Mouse (Mus musculus) myocyte (in vitro differentiated cells): ENCODE data around the gene Ints14. TPM values are rescaled to one million over a fixed set of nuclear protein-coding genes. Genes with fewer than 3 reads are reported as not detected.

Source experiments
- H3K27me3 ChIP-seq: one replicate; pipeline ENCODE4 v1.6.1; 2011; ENCODE audit not compliant: control insufficient read depth, insufficient read depth, insufficient read length
- H3K36me3 ChIP-seq: one replicate; pipeline ENCODE4 v1.6.1; 2011; ENCODE audit not compliant: control insufficient read depth, insufficient read depth
- H3K4me2 ChIP-seq: one replicate; pipeline ENCODE4 v1.6.1; 2011; ENCODE audit warnings: low read depth, control low read depth
- H3K4me3 ChIP-seq: one replicate; pipeline ENCODE4 v1.5.1; 2011; ENCODE audit warnings: mild to moderate bottlenecking, control low read depth, moderate library complexity
- H3K79me2 ChIP-seq: one replicate; pipeline ENCODE4 v1.6.1; 2011; ENCODE audit not compliant: control insufficient read depth, insufficient read depth
- H3ac ChIP-seq: one replicate; pipeline ENCODE4 v1.6.1; 2011; ENCODE audit not compliant: control insufficient read depth, insufficient read length
- CEBPB ChIP-seq: IDR thresholded peaks from 2 replicates; pipeline ENCODE4 v1.6.1; 2011; ENCODE audit warnings: mild to moderate bottlenecking, moderate library complexity; ENCODE audit not compliant: poor library complexity, insufficient read depth, severe bottlenecking
- E2F4 ChIP-seq: IDR thresholded peaks from one replicate; pipeline ENCODE4 v1.6.1; 2011; ENCODE audit warnings: mild to moderate bottlenecking, control low read depth, moderate library complexity; ENCODE audit not compliant: insufficient read depth
- MAX ChIP-seq: IDR thresholded peaks from one replicate; pipeline ENCODE4 v1.6.1; 2011; ENCODE audit warnings: low read depth, mild to moderate bottlenecking, control low read depth
- MYOD1 ChIP-seq, 3 experiments: IDR thresholded peaks; one replicate each; pipeline ENCODE4 v1.6.1; 2011; ENCODE audit warnings: control low read depth in 2 of 3, low read depth in 2 of 3, mild to moderate bottlenecking in 2 of 3, moderate library complexity in 1 of 3; ENCODE audit not compliant: insufficient read length in 2 of 3, control insufficient read depth in 1 of 3
- MYOG ChIP-seq, 3 experiments: IDR thresholded peaks; one replicate each; pipeline ENCODE4 v1.6.1; 2011; ENCODE audit warnings: control low read depth in 2 of 3, low read depth in 2 of 3, mild to moderate bottlenecking in 2 of 3; ENCODE audit not compliant: insufficient read length in 2 of 3, control insufficient read depth in 1 of 3, insufficient read depth in 1 of 3
- POLR2A ChIP-seq: IDR thresholded peaks from one replicate; pipeline ENCODE4 v1.6.1; 2011; ENCODE audit warnings: low read depth, mild to moderate bottlenecking, control low read depth, moderate library complexity; ENCODE audit not compliant: insufficient read length
- POLR2AphosphoS2 ChIP-seq: IDR thresholded peaks from one replicate; pipeline ENCODE4 v1.6.1; 2011; ENCODE audit warnings: low read depth, control low read depth; ENCODE audit not compliant: insufficient read length
- REST ChIP-seq: IDR thresholded peaks from one replicate; pipeline ENCODE4 v1.6.1; 2011; ENCODE audit warnings: mild to moderate bottlenecking, control low read depth, moderate library complexity; ENCODE audit not compliant: insufficient read depth, insufficient read length
- SRF ChIP-seq: IDR thresholded peaks from one replicate; pipeline ENCODE4 v1.6.1; 2011; ENCODE audit warnings: low read depth; ENCODE audit not compliant: control insufficient read depth, insufficient read length
- TCF12 ChIP-seq: IDR thresholded peaks from one replicate; pipeline ENCODE4 v1.6.1; 2011; ENCODE audit warnings: mild to moderate bottlenecking, control low read depth; ENCODE audit not compliant: poor library complexity, insufficient read depth, severe bottlenecking
- TCF3 ChIP-seq: IDR thresholded peaks from one replicate; pipeline ENCODE4 v1.6.1; 2011; ENCODE audit warnings: low read depth, control low read depth; ENCODE audit not compliant: insufficient read length
- USF1 ChIP-seq: IDR thresholded peaks from one replicate; pipeline ENCODE4 v1.6.1; 2011; ENCODE audit warnings: low read depth, mild to moderate bottlenecking, control low read depth, moderate library complexity
- polyA plus RNA-seq: library from polyadenylated mRNA; unstranded; fragments of >200 nt; fragmentation: generic; extraction: Trizol; gene quantifications from one replicate; pipeline ENCODE4 v1.2.1, GENCODE M21; 2012; ENCODE audit warnings: missing spikeins

Gene Ints14
- polyA plus RNA-seq, 1 experiment: 19.4 TPM

GRCm38 (mm10) chr9:65016241-65016977, 55.7 kb downstream of the Ints14 start:
- Histone ChIP-seq H3K79me2 (peaks cover 51% of the 10 kb centered on the region), H3K4me2 (peak overlapping the region; percentile 2), H3K4me3 (no peak overlapping the region), H3ac (no peak overlapping the region), H3K36me3 (no peaks in the 10 kb centered on the region), H3K27me3 (no peaks in the 10 kb centered on the region)
- TF ChIP-seq SRF (no peak), REST (no peak), TCF12 (no peak), MYOG (IDR thresholded peaks at IDR 0.05; ENCODE audit: control insufficient read depth in 1 of 3, insufficient read depth in 1 of 3, insufficient read length in 2 of 3, low read depth in 2 of 3) (no peak), MYOD1 (IDR thresholded peaks at IDR 0.05; ENCODE audit: control insufficient read depth in 1 of 3, insufficient read length in 2 of 3, low read depth in 2 of 3) (no peak), CEBPB (no peak), POLR2AphosphoS2 (no peak), MAX (no peak), USF1 (no peak), E2F4 (no peak), POLR2A (no peak), TCF3 (no peak)

GRCm38 (mm10) chr9:65016978-65017827, 56.5 kb downstream of the Ints14 start:
- TF ChIP-seq MYOG (IDR thresholded peaks at IDR 0.05; ENCODE audit: control insufficient read depth in 1 of 3, insufficient read depth in 1 of 3, insufficient read length in 2 of 3, low read depth in 2 of 3) (no peak), MAX (no peak), SRF (no peak)
- Histone ChIP-seq H3K4me2 (no peak overlapping the region), H3K4me3 (no peak overlapping the region), H3K79me2 (peaks cover 51% of the 10 kb centered on the region), H3ac (no peak overlapping the region), H3K36me3 (no peaks in the 10 kb centered on the region), H3K27me3 (no peaks in the 10 kb centered on the region)

- Histone ChIP-seq H3ac (no peak overlapping the region), H3K4me3 (no peak overlapping the region), H3K27me3 (no peaks in the 10 kb centered on the region), H3K79me2 (peaks cover 51% of the 10 kb centered on the region), H3K36me3 (no peaks in the 10 kb centered on the region), H3K4me2 (no peak overlapping the region)
- TF ChIP-seq POLR2AphosphoS2: no peak
- TF ChIP-seq TCF12: no peak
- TF ChIP-seq E2F4: no peak
- no peak for TF ChIP-seq POLR2A
- TF ChIP-seq USF1: no peak
- TF ChIP-seq REST: no peak
- TF ChIP-seq MYOD1 (IDR thresholded peaks at IDR 0.05; ENCODE audit: control insufficient read depth in 1 of 3, insufficient read length in 2 of 3, low read depth in 2 of 3): no peak
- TF ChIP-seq SRF: no peak
- TF ChIP-seq MYOG (IDR thresholded peaks at IDR 0.05; ENCODE audit: control insufficient read depth in 1 of 3, insufficient read depth in 1 of 3, insufficient read length in 2 of 3, low read depth in 2 of 3): no peak
- TF ChIP-seq MAX: no peak
- TF ChIP-seq TCF3: no peak
- no peak for TF ChIP-seq CEBPB
These were observed 57.2 kb downstream of the Ints14 start for GRCm38 (mm10) chr9:65017896-65018295.

- no peak overlapping the region for H3ac ChIP-seq
- no peak overlapping the region for H3K4me2 ChIP-seq
- H3K27me3 ChIP-seq: no peaks in the 10 kb centered on the region
- H3K79me2 ChIP-seq: peaks cover 51% of the 10 kb centered on the region
- no peak overlapping the region for H3K4me3 ChIP-seq
- no peaks in the 10 kb centered on the region for H3K36me3 ChIP-seq
- no peak for TF ChIP-seq MAX
- no peak for TF ChIP-seq E2F4
These were observed 58.0 kb downstream of the Ints14 start for GRCm38 (mm10) chr9:65018588-65019121.

DNA sequence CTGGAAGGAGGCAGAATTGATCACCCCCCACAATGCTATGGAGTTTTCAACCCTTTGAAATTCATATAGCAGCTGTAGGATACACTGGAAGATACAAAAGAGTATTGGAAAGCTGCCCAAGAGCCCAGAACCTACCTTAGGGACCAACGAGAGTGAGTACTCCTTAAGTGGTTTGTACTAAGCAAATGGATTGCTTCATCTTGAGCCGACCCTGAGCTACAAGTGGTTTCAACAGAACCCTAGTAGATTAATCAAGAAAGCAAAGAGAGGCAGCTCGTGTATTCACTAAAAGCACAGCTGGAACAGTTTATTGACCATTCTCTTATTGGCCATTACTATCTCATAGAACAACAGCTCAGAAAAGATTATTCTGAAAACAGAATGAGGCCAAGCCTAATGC, 58.4 kb downstream of the Ints14 start:
- no peak for TF ChIP-seq CEBPB
- H3K4me3 ChIP-seq: no peak overlapping the region
- no peaks in the 10 kb centered on the region for H3K27me3 ChIP-seq
- H3K79me2 ChIP-seq: peaks cover 49% of the 10 kb centered on the region
- no peaks in the 10 kb centered on the region for H3K36me3 ChIP-seq
- no peak overlapping the region for H3ac ChIP-seq
- no peak overlapping the region for H3K4me2 ChIP-seq
